Mouse (Mus musculus) E14TG2a.4 (cell line): ENCODE measurements around the gene Mymk.

Source experiments
- CTCF ChIP-seq: conservative IDR thresholded peaks from 2 replicates; pipeline ENCODE4 v1.5.1; 2014; ENCODE audit warnings: low read length
- NANOG ChIP-seq: IDR thresholded peaks from 2 replicates; pipeline ENCODE4 v1.6.1; 2014; ENCODE audit warnings: borderline replicate concordance, low read length, mixed read lengths
- POU5F1 ChIP-seq: IDR thresholded peaks from 2 replicates; pipeline ENCODE4 v1.6.1; 2014; ENCODE audit warnings: low read length, borderline replicate concordance

GRCm38 (mm10) chr2:27032361-27032760 lies 39.6 kb downstream of the Mymk start:
- TF ChIP-seq CTCF (no peak), NANOG (no peak), POU5F1 (no peak)
